Mouse (Mus musculus): ENCODE results near the gene Gm11099. TPM values are rescaled to one million over a fixed set of nuclear protein-coding genes. Genes with fewer than 3 reads are reported as not detected.

The Gm11099 gene
- polyA plus RNA-seq, 1 experiment from 2014 or later = not detected

GRCm38 (mm10) chr2:58956351-58956750 is 97.1 kb downstream of the Gm11099 start:
- DNase-seq (ENCODE audit: low spot score) = no peak
- H3K4me1 ChIP-seq (replicated peaks; ENCODE audit: control insufficient read depth, insufficient read depth, low read length) = no peaks in the 10 kb centered on the region
- no peak overlapping the region for H3K27ac ChIP-seq (ENCODE audit: low read depth, low read length)
- 49% methylated on average over 2 of the region's 2 CpGs for WGBS
- H3K4me2 ChIP-seq (replicated peaks; ENCODE audit: low read depth, low read length) = no peak overlapping the region
- H3K27me3 ChIP-seq (ENCODE audit: control insufficient read depth, insufficient read depth, low read length) = no peaks in the 10 kb centered on the region
- ATAC-seq (ENCODE audit: low FRiP score) = 0 out of 2 replicates have a peak, but pooled peaks have one; percentile 7
- no peaks in the 10 kb centered on the region for H3K36me3 ChIP-seq (ENCODE audit: control insufficient read depth, insufficient read depth, low read length)
- H3K4me3 ChIP-seq (ENCODE audit: low read depth, low read length) = no peak overlapping the region
- H3K9me3 ChIP-seq (ENCODE audit: control insufficient read depth, low read length) = no peaks in the 10 kb centered on the region
- H3K9ac ChIP-seq (ENCODE audit: low read depth, low read length) = no peak overlapping the region

GRCm38 (mm10) chr2:58956770-58957300 is 97.6 kb downstream of the Gm11099 start:
- no peak overlapping the region for H3K4me3 ChIP-seq (ENCODE audit: low read depth, low read length)
- no peaks in the 10 kb centered on the region for H3K4me1 ChIP-seq (replicated peaks; ENCODE audit: control insufficient read depth, insufficient read depth, low read length)
- WGBS = 21% methylated on average over 2 of the region's 2 CpGs
- H3K27me3 ChIP-seq (ENCODE audit: control insufficient read depth, insufficient read depth, low read length) = no peaks in the 10 kb centered on the region
- no peaks in the 10 kb centered on the region for H3K36me3 ChIP-seq (ENCODE audit: control insufficient read depth, insufficient read depth, low read length)
- H3K9me3 ChIP-seq (ENCODE audit: control insufficient read depth, low read length) = no peaks in the 10 kb centered on the region
- ATAC-seq (ENCODE audit: low FRiP score) = peak; percentile 66
- H3K4me2 ChIP-seq (replicated peaks; ENCODE audit: low read depth, low read length) = no peak overlapping the region
- H3K27ac ChIP-seq (ENCODE audit: low read depth, low read length) = no peak overlapping the region
- DNase-seq (ENCODE audit: low spot score) = peak; percentile 18
- no peak overlapping the region for H3K9ac ChIP-seq (ENCODE audit: low read depth, low read length)
